Mouse (Mus musculus) heart, embryonic 12.5 days (tissue): ENCODE results near the gene Ctdnep1. TPM values are rescaled to one million over a fixed set of nuclear protein-coding genes. Genes with fewer than 3 reads are reported as not detected.
"Not testable (repeated sequence)": the region's sequence is repeated elsewhere in the genome, so short reads cannot be mapped to it uniquely, and the experiment has no call there.

Source experiments
- ATAC-seq: fragments of 200-750 bp; cut with Nextera tagmentation; 2 replicates; pipeline ENCODE4 v1.8.0; 2017; ENCODE audit warnings: moderate TSS enrichment, moderate library complexity; ENCODE audit not compliant: insufficient number of reproducible peaks, low FRiP score
- H3K27ac ChIP-seq: fragments of 300-500 bp; sonication (generic); 2 replicates; pipeline ENCODE4 v1.5.1; 2016; ENCODE audit warnings: mild to moderate bottlenecking, moderate library complexity; ENCODE audit not compliant: poor library complexity, severe bottlenecking
- H3K27me3 ChIP-seq: fragments of 300-500 bp; sonication (generic); replicated peaks from 2 replicates; pipeline ENCODE4 v1.6.1; 2016; ENCODE audit warnings: mild to moderate bottlenecking, moderate library complexity
- H3K36me3 ChIP-seq: fragments of 300-500 bp; sonication (generic); 2 replicates; pipeline ENCODE4 v1.6.1; 2016; ENCODE audit warnings: mild to moderate bottlenecking, moderate library complexity
- H3K4me1 ChIP-seq: fragments of 300-500 bp; sonication (generic); replicated peaks from 2 replicates; pipeline ENCODE4 v1.6.1; 2016; ENCODE audit warnings: mild to moderate bottlenecking
- H3K4me2 ChIP-seq: fragments of 300-500 bp; sonication (generic); 2 replicates; pipeline ENCODE4 v1.6.1; 2016; ENCODE audit warnings: mild to moderate bottlenecking, moderate library complexity
- H3K4me3 ChIP-seq: fragments of 300-500 bp; sonication (generic); 2 replicates; pipeline ENCODE4 v1.5.1; 2016; ENCODE audit warnings: mild to moderate bottlenecking
- H3K9ac ChIP-seq: fragments of 300-500 bp; sonication (generic); 2 replicates; pipeline ENCODE4 v1.6.1; 2016; ENCODE audit warnings: mild to moderate bottlenecking, moderate library complexity
- H3K9me3 ChIP-seq: fragments of 300-500 bp; sonication (generic); replicated peaks from 2 replicates; pipeline ENCODE4 v1.6.1; 2016; ENCODE audit warnings: mild to moderate bottlenecking, moderate library complexity
- WGBS: fragments of 180-500 bp; shearing (Covaris S2); methylation state at CpG from one replicate; pipeline ENCODE4 v1.1.7; 2016; 5-methylcytosine and 5-hydroxymethylcytosine counted together
- polyA plus RNA-seq: library from polyadenylated mRNA; unstranded; fragments of >200 nt; fragmentation: Nextera tagmentation; extraction: Ambion mirVana; gene quantifications from 2 replicates; pipeline ENCODE4 v1.2.1, GENCODE M21; 2016

The Ctdnep1 gene
- polyA plus RNA-seq, 1 experiment from 2014 or later, result 24.5 TPM

- Histone ChIP-seq H3K9ac (no peak overlapping the region), H3K27ac (no peak overlapping the region), H3K27me3 (peaks cover 4% of the 10 kb centered on the region; the same call in 1 of the 2 replicates), H3K4me2 (no peak overlapping the region), H3K4me1 (peaks cover 21% of the 10 kb centered on the region), H3K9me3 (no peaks in the 10 kb centered on the region), H3K4me3 (no peak overlapping the region), H3K36me3 (no peaks in the 10 kb centered on the region)
- 34% methylated on average over 1 of the region's 1 CpGs for WGBS
- ATAC-seq, result no peak
Observed at GRCm38 (mm10) chr11:69952274-69952673, 28.7 kb upstream of the Ctdnep1 start.

- H3K4me2 ChIP-seq, result no peak overlapping the region
- peaks cover 16% of the 10 kb centered on the region for H3K4me1 ChIP-seq
- no peak overlapping the region for H3K27ac ChIP-seq
- no peaks in the 10 kb centered on the region for H3K36me3 ChIP-seq
- 31% methylated on average over 11 of the region's 11 CpGs for WGBS
- no peak for ATAC-seq
- H3K9me3 ChIP-seq, result no peaks in the 10 kb centered on the region
- no peak overlapping the region for H3K4me3 ChIP-seq
- no peak overlapping the region for H3K9ac ChIP-seq
- peaks cover 9% of the 10 kb centered on the region; the same call in 1 of the 2 replicates for H3K27me3 ChIP-seq
Observed at GRCm38 (mm10) chr11:69953267-69953915, 27.6 kb upstream of the Ctdnep1 start.

GRCm38 (mm10) chr11:69955618-69956017 lies 25.3 kb upstream of the Ctdnep1 start:
- not testable (repeated sequence) for H3K4me3 ChIP-seq, H3K27ac ChIP-seq, H3K27me3 ChIP-seq, H3K4me2 ChIP-seq, ATAC-seq, H3K4me1 ChIP-seq, H3K9me3 ChIP-seq, H3K9ac ChIP-seq, H3K36me3 ChIP-seq
- 65% methylated on average over 4 of the region's 4 CpGs for WGBS

- H3K27ac ChIP-seq, result no peak overlapping the region
- no peaks in the 10 kb centered on the region for H3K36me3 ChIP-seq
- no peak overlapping the region for H3K9ac ChIP-seq
- WGBS, result 61% methylated on average over 1 of the region's 1 CpGs
- peaks cover 9% of the 10 kb centered on the region for H3K27me3 ChIP-seq
- no peak overlapping the region for H3K4me2 ChIP-seq
- H3K4me3 ChIP-seq, result no peak overlapping the region
- H3K9me3 ChIP-seq, result no peaks in the 10 kb centered on the region
- ATAC-seq, result no peak
- peaks cover 9% of the 10 kb centered on the region; the same call in 1 of the 2 replicates for H3K4me1 ChIP-seq
Observed at GRCm38 (mm10) chr11:69956218-69956617, 24.7 kb upstream of the Ctdnep1 start.

GRCm38 (mm10) chr11:69960616-69961015 lies 20.3 kb upstream of the Ctdnep1 start:
- Histone ChIP-seq H3K4me3 (no peak overlapping the region), H3K36me3 (no peaks in the 10 kb centered on the region), H3K4me2 (no peak overlapping the region), H3K27me3 (peaks cover 50% of the 10 kb centered on the region), H3K9me3 (no peaks in the 10 kb centered on the region), H3K27ac (no peak overlapping the region), H3K9ac (no peak overlapping the region), H3K4me1 (peaks cover 4% of the 10 kb centered on the region)
- 27% methylated on average over 5 of the region's 5 CpGs for WGBS
- ATAC-seq, result no peak

GRCm38 (mm10) chr11:69961841-69962240 lies 19.1 kb upstream of the Ctdnep1 start:
- ATAC-seq, result no peak
- 43% methylated on average over 5 of the region's 5 CpGs for WGBS
- H3K4me2 ChIP-seq, result no peak overlapping the region

GRCm38 (mm10) chr11:69964650-69965270 lies 16.2 kb upstream of the Ctdnep1 start, which contains the start of gene Cldn7:
Gene Cldn7, plus strand, starts transcription at chr11:69964779.
- H3K36me3 ChIP-seq, result peaks cover 21% of the 10 kb centered on the region
- H3K4me3 ChIP-seq, result peak within 1 kb of the TSS; percentile 49
- H3K4me2 ChIP-seq, result peak within 1 kb of the TSS; percentile 76
- ATAC-seq, result no peak
- peaks cover 18% of the 10 kb centered on the region for H3K4me1 ChIP-seq
- no peaks in the 10 kb centered on the region for H3K9me3 ChIP-seq
- WGBS, result 10% methylated on average over 24 of the region's 24 CpGs
- no peak within 1 kb of the TSS for H3K27ac ChIP-seq
- H3K9ac ChIP-seq, result no peak within 1 kb of the TSS
- H3K27me3 ChIP-seq, result peaks cover 68% of the 10 kb centered on the region

More at GRCm38 (mm10) chr11:69961841-69962240, 19.1 kb upstream of the Ctdnep1 start:
- Histone ChIP-seq H3K4me1 (peaks cover 16% of the 10 kb centered on the region), H3K9ac (no peak overlapping the region), H3K9me3 (no peaks in the 10 kb centered on the region), H3K27ac (no peak overlapping the region), H3K36me3 (no peaks in the 10 kb centered on the region), H3K4me3 (no peak overlapping the region), H3K27me3 (peaks cover 59% of the 10 kb centered on the region)

- Histone ChIP-seq H3K4me3 (peak overlapping the region; percentile 49), H3K9ac (peak overlapping the region; percentile 64; the same call in 1 of the 2 replicates), H3K27ac (no peak overlapping the region), H3K4me2 (peak overlapping the region; percentile 76), H3K27me3 (peaks cover 68% of the 10 kb centered on the region), H3K4me1 (peaks cover 18% of the 10 kb centered on the region), H3K36me3 (peaks cover 27% of the 10 kb centered on the region), H3K9me3 (no peaks in the 10 kb centered on the region)
- ATAC-seq, result no peak
- WGBS, result 3% methylated on average over 49 of the region's 49 CpGs
Observed at GRCm38 (mm10) chr11:69965271-69966005, 15.5 kb upstream of the Ctdnep1 start.

- Histone ChIP-seq H3K36me3 (peaks cover 31% of the 10 kb centered on the region), H3K27me3 (peaks cover 68% of the 10 kb centered on the region), H3K4me1 (peaks cover 18% of the 10 kb centered on the region), H3K4me3 (peak overlapping the region; percentile 49), H3K27ac (no peak overlapping the region), H3K4me2 (peak overlapping the region; percentile 76), H3K9ac (peak overlapping the region; percentile 64), H3K9me3 (no peaks in the 10 kb centered on the region)
- 1% methylated on average over 59 of the region's 59 CpGs for WGBS
- peak; percentile 58; the same call in 1 of the 2 replicates for ATAC-seq
Observed at GRCm38 (mm10) chr11:69966006-69966859, 14.7 kb upstream of the Ctdnep1 start.

GRCm38 (mm10) chr11:69966860-69967517 lies 14.0 kb upstream of the Ctdnep1 start:
- H3K27ac ChIP-seq, result no peak overlapping the region
- 34% methylated on average over 17 of the region's 17 CpGs for WGBS
- H3K27me3 ChIP-seq, result peaks cover 61% of the 10 kb centered on the region
- peaks cover 36% of the 10 kb centered on the region for H3K36me3 ChIP-seq
- H3K4me1 ChIP-seq, result peaks cover 18% of the 10 kb centered on the region
- peak overlapping the region; percentile 49 for H3K4me3 ChIP-seq
- peak overlapping the region; percentile 64 for H3K9ac ChIP-seq
- ATAC-seq, result no peak
- peak overlapping the region; percentile 76 for H3K4me2 ChIP-seq
- H3K9me3 ChIP-seq, result no peaks in the 10 kb centered on the region
